Mouse (Mus musculus) kidney, adult 2 months (tissue): Measurements from ENCODE around the gene Rif1.

Experiments
- CTCF ChIP-seq: fragments of 200-500 bp; conservative IDR thresholded peaks from 2 replicates; pipeline ENCODE4 v1.5.1; 2011; ENCODE audit warnings: low read depth, mild to moderate bottlenecking, control low read depth, low read length, moderate library complexity, mixed read lengths; ENCODE audit not compliant: insufficient read depth, insufficient read length
- POLR2A ChIP-seq: fragments of 200-500 bp; IDR thresholded peaks from one replicate; pipeline ENCODE4 v1.6.1; 2011; ENCODE audit warnings: low read depth, low read length, control low read depth

GRCm38 (mm10) chr2:52053502-52053901 is 19.1 kb upstream of the Rif1 start:
- TF ChIP-seq CTCF = no peak
- no peak for TF ChIP-seq POLR2A
